Mouse (Mus musculus): Measurements from ENCODE around the gene Gm43552. TPM values are rescaled to one million over a fixed set of nuclear protein-coding genes. Genes with fewer than 3 reads are reported as not detected.

Gene Gm43552
- polyA plus RNA-seq, 1 experiment from 2014 or later: not detected

Other genes starting within 250 kb of the Gm43552 start
- 65.7 and 77.8 TPM in 2 replicates for gene Rfc1, start 157.2 kb downstream of the Gm43552 start, polyA plus RNA-seq (2015; fragmentation: Nextera tagmentation; extraction: Ambion mirVana)
- 1.8 and 1.9 TPM in 2 replicates for gene Klb, start 144.5 kb downstream of the Gm43552 start, polyA plus RNA-seq (2015; fragmentation: Nextera tagmentation; extraction: Ambion mirVana)
- 850 and 976 TPM in 2 replicates for gene Rpl9, start 101.4 kb downstream of the Gm43552 start, polyA plus RNA-seq (2015; fragmentation: Nextera tagmentation; extraction: Ambion mirVana)
- gene Lias, start 101.3 kb downstream of the Gm43552 start, polyA plus RNA-seq (2015; fragmentation: Nextera tagmentation; extraction: Ambion mirVana): 52.9 and 57.5 TPM in 2 replicates
- 184 and 191 TPM in 2 replicates for gene Ugdh, start 56.9 kb downstream of the Gm43552 start, polyA plus RNA-seq (2015; fragmentation: Nextera tagmentation; extraction: Ambion mirVana)
- 187 and 192 TPM in 2 replicates for gene Smim14, start 44.4 kb upstream of the Gm43552 start, polyA plus RNA-seq (2015; fragmentation: Nextera tagmentation; extraction: Ambion mirVana)
- 145 and 155 TPM in 2 replicates for gene Ube2k, start 44.4 kb upstream of the Gm43552 start, polyA plus RNA-seq (2015; fragmentation: Nextera tagmentation; extraction: Ambion mirVana)
- 44.0 and 47.7 TPM in 2 replicates for gene Pds5a, start 205.4 kb upstream of the Gm43552 start, polyA plus RNA-seq (2015; fragmentation: Nextera tagmentation; extraction: Ambion mirVana)

Measured in stomach, embryonic 16.5 days (tissue).